Comparison of ENCODE assay signal across 8 mouse cellular contexts in genomic region chr14:105397467-105397866, GRCm38 (mm10).
DNase-seq lines count a peak whose midpoint lies in the region; ATAC-seq and TF ChIP-seq lines count a peak whose summit lies in the region.

No protein-coding gene starts in this region.

- no peaks in the 10 kb centered on the region for H3K79me2 ChIP-seq in myocyte (ENCODE audit: control insufficient read depth, insufficient read depth)

- no peak overlapping the region for H3K9ac ChIP-seq in stomach, embryonic 16.5 days (ENCODE audit: low read length)

- no peak for TF ChIP-seq POLR2A in myocyte (IDR thresholded peaks at IDR 0.05; ENCODE audit: insufficient read length, low read depth)

- intact Hi-C loops in left cerebral cortex, postnatal 4 days (cut with DNase I), result loop anchor here (10.0 kb wide), 1 partner anchor 497 kb away; the partner anchor contains the start of gene Spry2

- peak; percentile 22 to 44 for DNase-seq in urinary bladder, adult 18-20 months (ENCODE audit: low spot score in 2 of 2)
- DNase-seq in urinary bladder, postnatal 10 days (ENCODE audit: low spot score), result no peak
- peak; percentile 93 for DNase-seq in embryo, embryonic 11 days
- DNase-seq in heart, adult 11 months, result peak; percentile 95
- DNase-seq in kidney, adult 18-20 months, result peak; percentile 71
- DNase-seq in left cerebral cortex, postnatal 4 days, result peak; percentile 82

- no peak overlapping the region for H3K4me3 ChIP-seq in myocyte
- no peak overlapping the region for H3K4me3 ChIP-seq in stomach, embryonic 16.5 days (replicated peaks; ENCODE audit: low read length)

- no peaks in the 10 kb centered on the region for H3K27me3 ChIP-seq in myocyte (ENCODE audit: control insufficient read depth, insufficient read depth, insufficient read length)
- 0 out of 2 replicates have a peak, but pooled peaks cover 2% of the 10 kb centered on the region for H3K27me3 ChIP-seq in stomach, embryonic 16.5 days (ENCODE audit: control insufficient read depth, insufficient read depth, low read length)

- 23% methylated on average over 8 of the region's 8 CpGs for WGBS in stomach, embryonic 16.5 days

- no peak overlapping the region for H3ac ChIP-seq in myocyte (ENCODE audit: control insufficient read depth, insufficient read length)

- no peak overlapping the region for H3K27ac ChIP-seq in stomach, embryonic 16.5 days (ENCODE audit: low read length)

- H3K4me2 ChIP-seq in myocyte (ENCODE audit: low read depth), result peak overlapping the region; percentile 62
- 0 out of 2 replicates have a peak overlapping the region, but pooled peaks have one; percentile 6 for H3K4me2 ChIP-seq in stomach, embryonic 16.5 days (ENCODE audit: low read depth, low read length)

- H3K36me3 ChIP-seq in myocyte (ENCODE audit: control insufficient read depth, insufficient read depth), result no peaks in the 10 kb centered on the region
- no peaks in the 10 kb centered on the region for H3K36me3 ChIP-seq in stomach, embryonic 16.5 days (ENCODE audit: control insufficient read depth, insufficient read depth, low read length)

- ATAC-seq in stomach, embryonic 16.5 days (ENCODE audit: insufficient read depth, low FRiP score), result peak; percentile 40; the same call in 1 of the 2 replicates

- H3K4me1 ChIP-seq in stomach, embryonic 16.5 days (ENCODE audit: control insufficient read depth, insufficient read depth, low read length), result no peaks in the 10 kb centered on the region

- no peaks in the 10 kb centered on the region for H3K9me3 ChIP-seq in stomach, embryonic 16.5 days (replicated peaks; ENCODE audit: control insufficient read depth, low read length)

TF ChIP-seq in myocyte, 11 proteins besides CTCF, POLR2A, EP300 and RAD21:
- TF ChIP-seq REST (IDR thresholded peaks at IDR 0.05; ENCODE audit: insufficient read depth, insufficient read length) (no peak), SRF (IDR thresholded peaks at IDR 0.05; ENCODE audit: control insufficient read depth, insufficient read length, low read depth) (no peak), TCF12 (IDR thresholded peaks at IDR 0.05; ENCODE audit: insufficient read depth, poor library complexity, severe bottlenecking) (no peak), POLR2AphosphoS2 (IDR thresholded peaks at IDR 0.05; ENCODE audit: insufficient read length, low read depth) (no peak), MYOD1 (IDR thresholded peaks at IDR 0.05; ENCODE audit: control insufficient read depth in 1 of 3, insufficient read length in 2 of 3, low read depth in 2 of 3) (no peak), TCF3 (IDR thresholded peaks at IDR 0.05; ENCODE audit: insufficient read length, low read depth) (no peak), MAX (IDR thresholded peaks at IDR 0.05; ENCODE audit: low read depth) (no peak), USF1 (IDR thresholded peaks at IDR 0.05; ENCODE audit: low read depth) (no peak), E2F4 (IDR thresholded peaks at IDR 0.05; ENCODE audit: insufficient read depth) (no peak), CEBPB (IDR thresholded peaks at IDR 0.05; ENCODE audit: insufficient read depth, poor library complexity, severe bottlenecking) (no peak), MYOG (IDR thresholded peaks at IDR 0.05; ENCODE audit: control insufficient read depth in 1 of 3, insufficient read depth in 1 of 3, insufficient read length in 2 of 3, low read depth in 2 of 3) (no peak)
